ENCODE assay signal across 8 mouse cellular contexts in the genomic region with DNA sequence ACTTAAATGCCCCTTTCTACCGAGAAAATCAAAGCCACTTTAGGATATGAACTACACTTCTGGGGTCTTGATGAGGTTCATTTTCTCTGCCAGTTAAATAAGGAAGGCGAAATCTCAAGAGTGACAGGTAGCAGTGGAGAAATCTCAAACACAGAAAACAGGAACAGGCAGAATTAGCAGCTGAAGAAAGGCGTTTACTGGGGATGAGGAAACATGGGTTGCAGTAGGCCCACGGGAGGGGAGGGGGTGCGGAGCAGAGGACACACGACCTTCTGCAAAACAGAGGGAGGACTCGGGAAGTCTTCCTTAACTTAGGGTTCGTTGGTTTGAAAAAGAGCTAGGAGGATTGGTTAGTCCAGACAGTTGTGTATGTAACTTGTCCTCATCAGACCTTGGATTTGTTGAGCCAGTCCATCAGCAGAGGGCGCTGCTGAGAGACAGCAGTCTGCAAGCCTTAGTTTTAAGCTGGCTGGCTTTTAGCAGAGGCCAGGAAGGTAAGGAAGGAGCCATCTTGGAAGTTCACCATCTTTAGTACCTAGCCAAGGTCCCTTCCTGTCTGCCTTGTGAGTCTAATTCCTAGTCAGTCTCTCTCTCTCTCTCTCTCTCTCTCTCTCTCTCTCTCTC.
DNase-seq lines count a peak whose midpoint lies in the region; ATAC-seq and TF ChIP-seq lines count a peak whose summit lies in the region.

No protein-coding gene starts in this region.

- ATAC-seq in intestine, postnatal 0 days = no peak
- no peak for ATAC-seq in intestine, embryonic 16.5 days
- no peak for ATAC-seq in embryonic facial prominence, embryonic 11.5 days (replicated peaks; ENCODE audit: insufficient number of reproducible peaks, low FRiP score, low TSS enrichment, low read depth)
- no peak for ATAC-seq in inflammation-experienced regulatory T-cells, adult 6 months

- 78% methylated on average over 9 of the region's 9 CpGs for WGBS in intestine, postnatal 0 days
- WGBS in intestine, embryonic 16.5 days = 77% methylated on average over 9 of the region's 9 CpGs
- WGBS in embryonic facial prominence, embryonic 11.5 days = 70% methylated on average over 9 of the region's 9 CpGs

- peak; percentile 83 for DNase-seq in adrenal gland, postnatal 14 days
- peak; percentile 76 for DNase-seq in embryonic facial prominence, embryonic 11.5 days (ENCODE audit: low spot score)
- peak; percentile 81 to 85 for DNase-seq in kidney, postnatal 4 days
- DNase-seq in mesoderm, embryonic 11.5 days (ENCODE audit: low read depth, low spot score) = peak; percentile 75

- peak; percentile 80 for TF ChIP-seq CTCF in intestine, postnatal 0 days (IDR thresholded peaks at IDR 0.05; ENCODE audit: low read depth)
- peak; percentile 62 for TF ChIP-seq CTCF in E14TG2a.4 (conservative IDR thresholded peaks at IDR 0.05; ENCODE audit: low read length)

- no peaks in the 10 kb centered on the region for H3K4me1 ChIP-seq in intestine, postnatal 0 days (replicated peaks; ENCODE audit: control insufficient read depth, insufficient read depth, low read length)
- no peaks in the 10 kb centered on the region for H3K4me1 ChIP-seq in intestine, embryonic 16.5 days (ENCODE audit: control insufficient read depth, insufficient read depth, low read length)
- no peaks in the 10 kb centered on the region for H3K4me1 ChIP-seq in E14TG2a.4 (replicated peaks; ENCODE audit: low read depth, low read length)
- no peaks in the 10 kb centered on the region for H3K4me1 ChIP-seq in embryonic facial prominence, embryonic 11.5 days (ENCODE audit: control insufficient read depth, insufficient read depth, low read length)

- H3K4me3 ChIP-seq in intestine, postnatal 0 days (ENCODE audit: low read depth, low read length) = no peak overlapping the region
- no peak overlapping the region for H3K4me3 ChIP-seq in intestine, embryonic 16.5 days (ENCODE audit: low read length)
- H3K4me3 ChIP-seq in E14TG2a.4 (replicated peaks; ENCODE audit: low read length) = no peak overlapping the region
- no peak overlapping the region for H3K4me3 ChIP-seq in embryonic facial prominence, embryonic 11.5 days (ENCODE audit: low read depth, low read length)

- no peak overlapping the region for H3K4me2 ChIP-seq in intestine, postnatal 0 days (replicated peaks; ENCODE audit: low read depth)
- no peak overlapping the region for H3K4me2 ChIP-seq in intestine, embryonic 16.5 days (ENCODE audit: low read depth, low read length)
- no peak overlapping the region for H3K4me2 ChIP-seq in embryonic facial prominence, embryonic 11.5 days (ENCODE audit: low read depth, low read length)

- H3K9ac ChIP-seq in intestine, postnatal 0 days (ENCODE audit: low read depth, low read length) = no peak overlapping the region
- H3K9ac ChIP-seq in intestine, embryonic 16.5 days (ENCODE audit: low read depth, low read length) = no peak overlapping the region
- no peak overlapping the region for H3K9ac ChIP-seq in embryonic facial prominence, embryonic 11.5 days (replicated peaks; ENCODE audit: low read length)

- H3K36me3 ChIP-seq in intestine, postnatal 0 days (ENCODE audit: control insufficient read depth, insufficient read depth) = no peaks in the 10 kb centered on the region
- H3K36me3 ChIP-seq in intestine, embryonic 16.5 days (ENCODE audit: control insufficient read depth, insufficient read depth, low read length) = no peaks in the 10 kb centered on the region
- H3K36me3 ChIP-seq in E14TG2a.4 (ENCODE audit: insufficient read depth, low read length) = no peaks in the 10 kb centered on the region
- no peaks in the 10 kb centered on the region for H3K36me3 ChIP-seq in embryonic facial prominence, embryonic 11.5 days (replicated peaks; ENCODE audit: control insufficient read depth, insufficient read depth, low read depth, low read length)

- H3K27me3 ChIP-seq in intestine, postnatal 0 days (replicated peaks; ENCODE audit: control insufficient read depth, insufficient read depth, low read length) = no peaks in the 10 kb centered on the region
- no peaks in the 10 kb centered on the region for H3K27me3 ChIP-seq in intestine, embryonic 16.5 days (replicated peaks; ENCODE audit: control insufficient read depth, insufficient read depth, low read length)
- H3K27me3 ChIP-seq in E14TG2a.4 (ENCODE audit: insufficient read depth, low read length) = no peaks in the 10 kb centered on the region
- no peaks in the 10 kb centered on the region for H3K27me3 ChIP-seq in embryonic facial prominence, embryonic 11.5 days (ENCODE audit: control insufficient read depth, insufficient read depth, low read length)

- H3K9me3 ChIP-seq in intestine, postnatal 0 days (ENCODE audit: control insufficient read depth) = no peaks in the 10 kb centered on the region
- no peaks in the 10 kb centered on the region for H3K9me3 ChIP-seq in intestine, embryonic 16.5 days (ENCODE audit: control insufficient read depth, low read length)
- H3K9me3 ChIP-seq in E14TG2a.4 (ENCODE audit: low read length) = peaks cover 35% of the 10 kb centered on the region
- H3K9me3 ChIP-seq in embryonic facial prominence, embryonic 11.5 days (replicated peaks; ENCODE audit: control insufficient read depth, low read length) = no peaks in the 10 kb centered on the region

- H3K27ac ChIP-seq in intestine, postnatal 0 days (ENCODE audit: low read depth, low read length) = no peak overlapping the region
- H3K27ac ChIP-seq in intestine, embryonic 16.5 days (ENCODE audit: low read length) = no peak overlapping the region
- no peak overlapping the region for H3K27ac ChIP-seq in embryonic facial prominence, embryonic 11.5 days (replicated peaks; ENCODE audit: low read depth, low read length)
